Mouse (Mus musculus): Measurements from ENCODE around the gene Rgl2. TPM values are rescaled to one million over a fixed set of nuclear protein-coding genes. Genes with fewer than 3 reads are reported as not detected.
A peak's percentile ranks its signal among the peaks of the same experiment; 100 is the strongest.

Rgl2 gene
- total and polyA plus RNA-seq, 3 experiments = 24.9 to 43.6 TPM; not detected in 1

- H3K27ac ChIP-seq (ENCODE audit: control insufficient read depth, low read depth, low read length) = no peak overlapping the region
- no peaks in the 10 kb centered on the region for H3K36me3 ChIP-seq (ENCODE audit: control insufficient read depth in 1 of 2, insufficient read depth in 2 of 2, low read length in 2 of 2)
- no peak for TF ChIP-seq JUND (IDR thresholded peaks at IDR 0.05; ENCODE audit: low read depth, low read length)
- no peak for TF ChIP-seq MYC (IDR thresholded peaks at IDR 0.05; ENCODE audit: low read depth, low read length)
- TF ChIP-seq EP300 (IDR thresholded peaks at IDR 0.05; ENCODE audit: low read depth in 1 of 2, low read length in 2 of 2) = no peak
- no peak for TF ChIP-seq MXI1 (IDR thresholded peaks at IDR 0.05; ENCODE audit: low read depth, low read length)
- no peak for TF ChIP-seq GATA1 (IDR thresholded peaks at IDR 0.05; ENCODE audit: low read depth, low read length)
- peak; percentile 31; the same call in 1 of the 2 replicates for TF ChIP-seq SMC3 (IDR thresholded peaks at IDR 0.05; ENCODE audit: low read depth, low read length)
- no peak for TF ChIP-seq TCF12 (IDR thresholded peaks at IDR 0.05; ENCODE audit: low read depth, low read length)
- TF ChIP-seq ELF1 (IDR thresholded peaks at IDR 0.05; ENCODE audit: low read depth, low read length) = no peak
- TF ChIP-seq POLR2AphosphoS2 (IDR thresholded peaks at IDR 0.05; ENCODE audit: low read length) = no peak
- TF ChIP-seq CTCF (IDR thresholded peaks at IDR 0.05 in 2 of 3, conservative IDR thresholded peaks at IDR 0.05 in 1 of 3; ENCODE audit: control insufficient read depth in 1 of 3, insufficient read depth in 1 of 3, low read depth in 2 of 3, low read length in 3 of 3, poor library complexity in 1 of 3, severe bottlenecking in 1 of 3) = peak; percentile 28 to 60 (median 44); a peak in 5 of 6 replicates
- no peak for TF ChIP-seq MEF2A (IDR thresholded peaks at IDR 0.05; ENCODE audit: extremely low read depth, insufficient replicate concordance, low read depth, low read length, poor library complexity, severe bottlenecking)
- no peak for TF ChIP-seq MAFK (IDR thresholded peaks at IDR 0.05; ENCODE audit: borderline replicate concordance, low read depth, low read length)
- peak; percentile 26 for TF ChIP-seq RAD21 (IDR thresholded peaks at IDR 0.05; ENCODE audit: low read depth, low read length)
- TF ChIP-seq KAT2A (conservative IDR thresholded peaks at IDR 0.05; ENCODE audit: low read depth, low read length) = no peak
- H3K4me1 ChIP-seq (ENCODE audit: control insufficient read depth in 1 of 2, insufficient read depth in 2 of 2, low read length in 2 of 2) = no peaks in the 10 kb centered on the region
- peak; percentile 63 for DNase-seq (ENCODE audit: low read depth, low spot score)
- H3K4me3 ChIP-seq (ENCODE audit: control insufficient read depth in 1 of 2, insufficient read depth in 1 of 2, low read depth in 2 of 2, low read length in 2 of 2) = no peak overlapping the region
- no peaks in the 10 kb centered on the region for H3K9me3 ChIP-seq (replicated peaks; ENCODE audit: insufficient read depth, low read length)
- no peaks in the 10 kb centered on the region for H3K27me3 ChIP-seq (ENCODE audit: control insufficient read depth in 1 of 2, insufficient read depth in 2 of 2, low read length in 2 of 2)
- H3K9ac ChIP-seq (ENCODE audit: control insufficient read depth, low read depth, low read length, poor library complexity, severe bottlenecking) = no peak overlapping the region
- H3K79me2 ChIP-seq (ENCODE audit: control insufficient read depth, insufficient read depth, low read length, poor library complexity) = no peaks in the 10 kb centered on the region
Observed at GRCm38 (mm10) chr17:33968489-33968888, 39.1 kb downstream of the Rgl2 start.

- peaks cover 0 to 1% of the 10 kb centered on the region in 2 experiments; a peak in 1 of 4 replicates for H3K27me3 ChIP-seq (ENCODE audit: control insufficient read depth in 1 of 2, insufficient read depth in 2 of 2, low read length in 2 of 2)
- H3K4me3 ChIP-seq (ENCODE audit: control insufficient read depth in 1 of 2, insufficient read depth in 1 of 2, low read depth in 2 of 2, low read length in 2 of 2) = no peak overlapping the region
- DNase-seq (ENCODE audit: low read depth, low spot score) = peak; percentile 75
- H3K79me2 ChIP-seq (ENCODE audit: control insufficient read depth, insufficient read depth, low read length, poor library complexity) = no peaks in the 10 kb centered on the region
- no peaks in the 10 kb centered on the region for H3K36me3 ChIP-seq (ENCODE audit: control insufficient read depth in 1 of 2, insufficient read depth in 2 of 2, low read length in 2 of 2)
- TF ChIP-seq USF2 (IDR thresholded peaks at IDR 0.05; ENCODE audit: borderline replicate concordance in 1 of 2, insufficient read depth in 1 of 2, low read depth in 1 of 2, low read length in 2 of 2) (peak in 1 of 2 experiments; percentile 57; a peak in 1 of 4 replicates), ELF1 (IDR thresholded peaks at IDR 0.05; ENCODE audit: low read depth, low read length) (no peak), MAX (IDR thresholded peaks at IDR 0.05; ENCODE audit: low read length) (0 out of 2 replicates have a peak, but pooled peaks have one; percentile 15), MYC (IDR thresholded peaks at IDR 0.05; ENCODE audit: low read depth, low read length) (0 out of 2 replicates have a peak, but pooled peaks have one; percentile 37), SMC3 (IDR thresholded peaks at IDR 0.05; ENCODE audit: low read depth, low read length) (0 out of 2 replicates have a peak, but pooled peaks have one; percentile 14), CTCF (IDR thresholded peaks at IDR 0.05 in 2 of 3, conservative IDR thresholded peaks at IDR 0.05 in 1 of 3; ENCODE audit: control insufficient read depth in 1 of 3, insufficient read depth in 1 of 3, low read depth in 2 of 3, low read length in 3 of 3, poor library complexity in 1 of 3, severe bottlenecking in 1 of 3) (peak; percentile 3 to 52 (median 32); a peak in 5 of 6 replicates), TBP (IDR thresholded peaks at IDR 0.05; ENCODE audit: low read depth, low read length) (0 out of 2 replicates have a peak, but pooled peaks have one; percentile 28), POLR2AphosphoS5 (IDR thresholded peaks at IDR 0.05; ENCODE audit: borderline replicate concordance, low read depth, low read length) (no peak), GATA1 (IDR thresholded peaks at IDR 0.05; ENCODE audit: low read depth, low read length) (no peak), USF1 (IDR thresholded peaks at IDR 0.05; ENCODE audit: low read depth, low read length) (peak; percentile 85)
- H3K9ac ChIP-seq (ENCODE audit: control insufficient read depth, low read depth, low read length, poor library complexity, severe bottlenecking) = no peak overlapping the region
- H3K4me1 ChIP-seq (ENCODE audit: control insufficient read depth in 1 of 2, insufficient read depth in 2 of 2, low read length in 2 of 2) = no peaks in the 10 kb centered on the region
- no peaks in the 10 kb centered on the region for H3K9me3 ChIP-seq (replicated peaks; ENCODE audit: insufficient read depth, low read length)
- H3K27ac ChIP-seq (ENCODE audit: control insufficient read depth, low read depth, low read length) = no peak overlapping the region
Observed at GRCm38 (mm10) chr17:33968927-33969326, 39.6 kb downstream of the Rgl2 start.
